Mouse (Mus musculus): ENCODE data around the gene Myh11.

GRCm38 (mm10) chr16:14252877-14253276 lies 38.3 kb downstream of the Myh11 start:
- TF ChIP-seq CTCF (IDR thresholded peaks at IDR 0.05; ENCODE audit: low read depth), result no peak
- TF ChIP-seq EP300 (optimal IDR thresholded peaks at IDR 0.05), result no peak
